In genomic region chr6:83070311-83071219, GRCm38 (mm10) we compare ENCODE assay signal across 9 mouse cellular contexts. TPM values are rescaled to one million over a fixed set of nuclear protein-coding genes. Genes with fewer than 3 reads are reported as not detected.
A peak's percentile ranks its signal among the peaks of the same experiment; 100 is the strongest.
DNase-seq lines count a peak whose midpoint lies in the region; ATAC-seq lines count a peak whose summit lies in the region.
"Had no signal": no experiment of that assay in that cellular context is flagged by ENCODE, and none has a peak within 500 bp of the region (broad histone marks: within the 10 kb centered on the region; RNA-seq: fewer than 3 reads in every experiment).

No protein-coding gene starts in this region.

- peak overlapping the region; percentile 15 for H3K4me3 ChIP-seq in lung, embryonic 15.5 days
- H3K4me3 ChIP-seq in intestine, embryonic 16.5 days (ENCODE audit: low read length) = peak overlapping the region; percentile 41

- H3K36me3 ChIP-seq in lung, embryonic 15.5 days = no peaks in the 10 kb centered on the region
- no peaks in the 10 kb centered on the region for H3K36me3 ChIP-seq in intestine, embryonic 16.5 days (ENCODE audit: control insufficient read depth, insufficient read depth, low read length)

- intact Hi-C loops in left cerebral cortex, postnatal 4 days (cut with DNase I) = no loop called here

- no peak overlapping the region for H3K27ac ChIP-seq in lung, embryonic 15.5 days
- H3K27ac ChIP-seq in intestine, embryonic 16.5 days (ENCODE audit: low read length) = peak overlapping the region; percentile 27

- DNase-seq in adrenal gland, postnatal 10 days = peak; percentile 54
- no peak for DNase-seq in adrenal gland, adult 18-20 months (ENCODE audit: low spot score in 2 of 2)
- DNase-seq in lung, adult 18-20 months = no peak
- DNase-seq in neural tube, embryonic 10.5 days (ENCODE audit: extremely low spot score, low spot score) = peak; percentile 82
- no peak for DNase-seq in left cerebral cortex, postnatal 4 days

- H3K9ac ChIP-seq in lung, embryonic 15.5 days = no peak overlapping the region
- no peak overlapping the region for H3K9ac ChIP-seq in intestine, embryonic 16.5 days (ENCODE audit: low read depth, low read length)

- WGBS in lung, embryonic 15.5 days = under 1% methylated on average over 57 of the region's 58 CpGs
- WGBS in intestine, embryonic 16.5 days = under 1% methylated on average over 53 of the region's 58 CpGs

- H3K4me2 ChIP-seq in lung, embryonic 15.5 days = peak overlapping the region; percentile 34
- H3K4me2 ChIP-seq in intestine, embryonic 16.5 days (ENCODE audit: low read depth, low read length) = peak overlapping the region; percentile 22; the same call in 1 of the 2 replicates

- H3K4me1 ChIP-seq in lung, embryonic 15.5 days = peaks cover 25% of the 10 kb centered on the region
- H3K4me1 ChIP-seq in intestine, embryonic 16.5 days (ENCODE audit: control insufficient read depth, insufficient read depth, low read length) = peaks cover 14% of the 10 kb centered on the region

- H3K27me3 ChIP-seq in lung, embryonic 15.5 days = peaks cover 100% of the 10 kb centered on the region
- peaks cover 89% of the 10 kb centered on the region for H3K27me3 ChIP-seq in intestine, embryonic 16.5 days (replicated peaks; ENCODE audit: control insufficient read depth, insufficient read depth, low read length)

- peak; percentile 40; the same call in 1 of the 2 replicates for ATAC-seq in lung, embryonic 15.5 days (ENCODE audit: borderline replicate concordance, extremely low read depth, low FRiP score, low TSS enrichment)
- ATAC-seq in erythroid progenitor cell, adult 5-6 weeks (replicated peaks; ENCODE audit: low FRiP score, poor library complexity, severe bottlenecking) = peak; percentile 44; the same call in 1 of the 2 replicates
- ATAC-seq in intestine, embryonic 16.5 days = peak; percentile 43

- no peaks in the 10 kb centered on the region for H3K9me3 ChIP-seq in lung, embryonic 15.5 days
- H3K9me3 ChIP-seq in intestine, embryonic 16.5 days (ENCODE audit: control insufficient read depth, low read length) = no peaks in the 10 kb centered on the region

RNA-seq across cellular contexts. Expression of gene Tlx2, which starts 0.5 kb away (rescaled TPM):
- total RNA-seq in adrenal gland, postnatal 10 days (2021) = 10 to 100 TPM; 11.9 to 14.3 TPM
- total RNA-seq in adrenal gland, adult 18-20 months (2021) = 10 to 100 TPM in 1 of 2 experiments, 1 to 10 TPM in 1; 6.0 to 12.8 TPM
- 0.38 and 1.0 TPM in 2 replicates for polyA plus RNA-seq in lung, embryonic 15.5 days (2015; fragmentation: Nextera tagmentation; extraction: Ambion mirVana)
- total RNA-seq in erythroid progenitor cell, adult 5-6 weeks (2015; ENCODE audit: low replicate concordance) = not detected in 2 replicates
- total RNA-seq in erythroid progenitor cell, adult 5-6 weeks (2017; ENCODE audit: low replicate concordance) = not detected in 2 replicates
- polyA plus RNA-seq in intestine, embryonic 16.5 days (2015; fragmentation: Nextera tagmentation; extraction: Ambion mirVana) = 9.3 and 10.4 TPM in 2 replicates
- not detected for total RNA-seq in left cerebral cortex, postnatal 4 days (2021)
- total RNA-seq: neutrophil, adult 5-6 weeks had no signal

RNA-seq across cellular contexts. Expression of gene Pcgf1, which starts 7.1 kb away (rescaled TPM):
- total RNA-seq in adrenal gland, postnatal 10 days (2021) = 10 to 100 TPM; 26.4 to 34.2 TPM
- 10 to 100 TPM; 36.4 to 39.3 TPM for total RNA-seq in adrenal gland, adult 18-20 months (2021)
- polyA plus RNA-seq in lung, embryonic 15.5 days (2015; fragmentation: Nextera tagmentation; extraction: Ambion mirVana) = 30.5 and 31.2 TPM in 2 replicates
- total RNA-seq in erythroid progenitor cell, adult 5-6 weeks (2015; ENCODE audit: low replicate concordance) = 49.5 and 81.1 TPM in 2 replicates
- total RNA-seq in erythroid progenitor cell, adult 5-6 weeks (2017; ENCODE audit: low replicate concordance) = 7.6 and 21.1 TPM in 2 replicates
- 27.2 and 29.7 TPM in 2 replicates for polyA plus RNA-seq in intestine, embryonic 16.5 days (2015; fragmentation: Nextera tagmentation; extraction: Ambion mirVana)
- 10 to 100 TPM; 16.8 to 23.3 TPM for total RNA-seq in left cerebral cortex, postnatal 4 days (2021)

RNA-seq across cellular contexts. Expression of gene Dqx1, which starts 12.9 kb away (rescaled TPM):
- total RNA-seq in adrenal gland, postnatal 10 days (2021) = 1 to 10 TPM; 3.7 TPM
- total RNA-seq in adrenal gland, adult 18-20 months (2021) = 1 to 10 TPM; 2.2 to 3.3 TPM
- 0.98 and 1.7 TPM in 2 replicates for polyA plus RNA-seq in lung, embryonic 15.5 days (2015; fragmentation: Nextera tagmentation; extraction: Ambion mirVana)
- 2.5 and 6.8 TPM in 2 replicates for total RNA-seq in erythroid progenitor cell, adult 5-6 weeks (2015; ENCODE audit: low replicate concordance)
- total RNA-seq in erythroid progenitor cell, adult 5-6 weeks (2017; ENCODE audit: low replicate concordance) = 3.7 and 3.9 TPM in 2 replicates
- polyA plus RNA-seq in intestine, embryonic 16.5 days (2015; fragmentation: Nextera tagmentation; extraction: Ambion mirVana) = 24.0 and 28.7 TPM in 2 replicates
- under 1 TPM; 0.62 to 0.84 TPM for total RNA-seq in left cerebral cortex, postnatal 4 days (2021)

RNA-seq across cellular contexts. Expression of gene Htra2, which starts 15.5 kb away (rescaled TPM):
- 10 to 100 TPM; 53.4 to 60.5 TPM for total RNA-seq in adrenal gland, postnatal 10 days (2021)
- 10 to 100 TPM; 44.0 to 55.2 TPM for total RNA-seq in adrenal gland, adult 18-20 months (2021)
- polyA plus RNA-seq in lung, embryonic 15.5 days (2015; fragmentation: Nextera tagmentation; extraction: Ambion mirVana) = 76.6 and 78.4 TPM in 2 replicates
- 114 and 126 TPM in 2 replicates for total RNA-seq in erythroid progenitor cell, adult 5-6 weeks (2015; ENCODE audit: low replicate concordance)
- 65.7 and 87.8 TPM in 2 replicates for total RNA-seq in erythroid progenitor cell, adult 5-6 weeks (2017; ENCODE audit: low replicate concordance)
- polyA plus RNA-seq in intestine, embryonic 16.5 days (2015; fragmentation: Nextera tagmentation; extraction: Ambion mirVana) = 66.0 and 68.5 TPM in 2 replicates
- 10 to 100 TPM; 66.1 to 70.5 TPM for total RNA-seq in left cerebral cortex, postnatal 4 days (2021)

RNA-seq across cellular contexts. Expression of gene Lbx2, which starts 15.6 kb away (rescaled TPM):
- total RNA-seq in adrenal gland, postnatal 10 days (2021) = 1 to 10 TPM; 5.8 to 8.7 TPM
- 1 to 10 TPM; 5.0 to 7.6 TPM for total RNA-seq in adrenal gland, adult 18-20 months (2021)
- polyA plus RNA-seq in lung, embryonic 15.5 days (2015; fragmentation: Nextera tagmentation; extraction: Ambion mirVana) = 0.31 and 0.87 TPM in 2 replicates
- not detected in 2 replicates for total RNA-seq in erythroid progenitor cell, adult 5-6 weeks (2015; ENCODE audit: low replicate concordance)
- not detected in 2 replicates for total RNA-seq in erythroid progenitor cell, adult 5-6 weeks (2017; ENCODE audit: low replicate concordance)
- 0.58 and 0.62 TPM in 2 replicates for polyA plus RNA-seq in intestine, embryonic 16.5 days (2015; fragmentation: Nextera tagmentation; extraction: Ambion mirVana)
- total RNA-seq in left cerebral cortex, postnatal 4 days (2021) = not detected
- total RNA-seq: neutrophil, adult 5-6 weeks had no signal

Comparison
In these comparisons a context has a peak if more than half of its experiments do, and no peak if none do; other contexts are left out.
1. DNase-seq: peak in adrenal gland, postnatal 10 days (single experiment) and neural tube, embryonic 10.5 days (single experiment); none in adrenal gland, adult 18-20 months (0 of 2), lung, adult 18-20 months (0 of 2) and left cerebral cortex, postnatal 4 days (single experiment).
2. RNA of gene Tlx2, which starts 0.5 kb away (total RNA-seq): 11.9 to 14.3 TPM in adrenal gland, postnatal 10 days and 6.0 to 12.8 TPM in adrenal gland, adult 18-20 months; not detected in left cerebral cortex, postnatal 4 days and not detected in erythroid progenitor cell, adult 5-6 weeks; every median in the first group is over 4 times any median in the second.
3. Peak in every context shown above with its lines, with median percentiles within 50 percentile points of each other: ATAC-seq.